Mouse (Mus musculus): ENCODE measurements at regions not wholly inside any gene's neighbourhood (a gene's known extent, or its start where the extent isn't known, plus 50 kb on each side); places are given as distances from the start of the nearest gene placed in this dataset.
"Not testable (repeated sequence)": the region's sequence is repeated elsewhere in the genome, so short reads cannot be mapped to it uniquely, and the experiment has no call there.

- TF ChIP-seq CTCF (IDR thresholded peaks at IDR 0.05; ENCODE audit: low read depth): no peak
- H3K4me3 ChIP-seq (ENCODE audit: low read depth, low read length): no peak overlapping the region
- H3K9ac ChIP-seq: no peak overlapping the region
- no peaks in the 10 kb centered on the region for H3K27me3 ChIP-seq (ENCODE audit: insufficient read depth, low read length)
- H3K4me1 ChIP-seq (ENCODE audit: insufficient read depth): no peaks in the 10 kb centered on the region
- DNase-seq (no peak), ATAC-seq (no peak)
- H3K4me2 ChIP-seq (ENCODE audit: low read depth): no peak overlapping the region
- H3K9me3 ChIP-seq (ENCODE audit: low read length): no peaks in the 10 kb centered on the region
- no peaks in the 10 kb centered on the region for H3K36me3 ChIP-seq (ENCODE audit: insufficient read depth)
- H3K27ac ChIP-seq (ENCODE audit: low read depth, low read length): no peak overlapping the region
- WGBS: 61% methylated on average over 4 of the region's 4 CpGs
These were observed 137.1 kb upstream of the Trpc7 start for GRCm38 (mm10) chr13:57032871-57033270.

- WGBS: 55% methylated on average over 11 of the region's 11 CpGs
- peak; percentile 25; the same call in 1 of the 2 replicates for ATAC-seq
- no peaks in the 10 kb centered on the region for H3K36me3 ChIP-seq (ENCODE audit: insufficient read depth)
- H3K27me3 ChIP-seq (ENCODE audit: insufficient read depth, low read length): no peaks in the 10 kb centered on the region
- H3K4me3 ChIP-seq (ENCODE audit: low read depth, low read length): no peak overlapping the region
- no peaks in the 10 kb centered on the region for H3K9me3 ChIP-seq (ENCODE audit: low read length)
- H3K4me2 ChIP-seq (ENCODE audit: low read depth): no peak overlapping the region
- peak; percentile 45 for DNase-seq
- H3K4me1 ChIP-seq (ENCODE audit: insufficient read depth): peaks cover 6% of the 10 kb centered on the region; the same call in 1 of the 2 replicates
- TF ChIP-seq CTCF (IDR thresholded peaks at IDR 0.05; ENCODE audit: low read depth): no peak
- no peak overlapping the region for H3K27ac ChIP-seq (ENCODE audit: low read depth, low read length)
- no peak overlapping the region for H3K9ac ChIP-seq
These were observed 122.0 kb upstream of the Trpc7 start for GRCm38 (mm10) chr13:57017553-57018341.

- Histone ChIP-seq H3K9ac (no peak overlapping the region), H3K27me3 (ENCODE audit: insufficient read depth, low read length) (no peaks in the 10 kb centered on the region), H3K27ac (ENCODE audit: low read depth, low read length) (0 out of 2 replicates have a peak overlapping the region, but pooled peaks have one; percentile 21), H3K36me3 (ENCODE audit: insufficient read depth) (no peaks in the 10 kb centered on the region), H3K4me1 (ENCODE audit: insufficient read depth) (peaks cover 6% of the 10 kb centered on the region; the same call in 1 of the 2 replicates), H3K4me3 (ENCODE audit: low read depth, low read length) (no peak overlapping the region), H3K9me3 (ENCODE audit: low read length) (no peaks in the 10 kb centered on the region), H3K4me2 (ENCODE audit: low read depth) (no peak overlapping the region)
- DNase-seq: peak; percentile 52
- ATAC-seq: peak; percentile 42; the same call in 1 of the 2 replicates
- TF ChIP-seq CTCF (IDR thresholded peaks at IDR 0.05; ENCODE audit: low read depth): no peak
- WGBS: 47% methylated on average over 13 of the region's 13 CpGs
These were observed 120.9 kb upstream of the Trpc7 start for GRCm38 (mm10) chr13:57016465-57017272.

- not testable (repeated sequence) for H3K9ac ChIP-seq; H3K4me2 ChIP-seq (ENCODE audit: low read depth); H3K4me3 ChIP-seq (ENCODE audit: low read depth, low read length); DNase-seq; ATAC-seq; H3K9me3 ChIP-seq (ENCODE audit: low read length); H3K4me1 ChIP-seq (ENCODE audit: insufficient read depth); H3K36me3 ChIP-seq (ENCODE audit: insufficient read depth); H3K27ac ChIP-seq (ENCODE audit: low read depth, low read length); H3K27me3 ChIP-seq (ENCODE audit: insufficient read depth, low read length)
- 93% methylated on average over 8 of the region's 8 CpGs for WGBS
These were observed 111.4 kb upstream of the Trpc7 start for GRCm38 (mm10) chr13:57007236-57007635.

GRCm38 (mm10) chr13:57003565-57004132 lies 107.9 kb upstream of the Trpc7 start:
- peak; percentile 76 for ATAC-seq
- TF ChIP-seq CTCF (IDR thresholded peaks at IDR 0.05; ENCODE audit: low read depth): no peak
- Histone ChIP-seq H3K9ac (no peak overlapping the region), H3K27ac (ENCODE audit: low read depth, low read length) (0 out of 2 replicates have a peak overlapping the region, but pooled peaks have one; percentile 15), H3K4me3 (ENCODE audit: low read depth, low read length) (no peak overlapping the region), H3K4me1 (ENCODE audit: insufficient read depth) (no peaks in the 10 kb centered on the region), H3K27me3 (ENCODE audit: insufficient read depth, low read length) (no peaks in the 10 kb centered on the region), H3K9me3 (ENCODE audit: low read length) (no peaks in the 10 kb centered on the region), H3K4me2 (ENCODE audit: low read depth) (no peak overlapping the region), H3K36me3 (ENCODE audit: insufficient read depth) (no peaks in the 10 kb centered on the region)
- 7% methylated on average over 8 of the region's 8 CpGs for WGBS
- peak; percentile 49 for DNase-seq

- TF ChIP-seq CTCF (IDR thresholded peaks at IDR 0.05; ENCODE audit: low read depth): peak; percentile 65
These were observed 96.2 kb upstream of the Trpc7 start for GRCm38 (mm10) chr13:56992022-56992421.

More at GRCm38 (mm10) chr13:56992022-56992421, 96.2 kb upstream of the Trpc7 start:
- Histone ChIP-seq H3K4me3 (ENCODE audit: low read depth, low read length) (no peak overlapping the region), H3K4me2 (ENCODE audit: low read depth) (no peak overlapping the region), H3K36me3 (ENCODE audit: insufficient read depth) (no peaks in the 10 kb centered on the region), H3K4me1 (ENCODE audit: insufficient read depth) (no peaks in the 10 kb centered on the region), H3K27ac (ENCODE audit: low read depth, low read length) (no peak overlapping the region), H3K27me3 (ENCODE audit: insufficient read depth, low read length) (no peaks in the 10 kb centered on the region), H3K9me3 (ENCODE audit: low read length) (no peaks in the 10 kb centered on the region), H3K9ac (no peak overlapping the region)
- DNase-seq: peak; percentile 33
- ATAC-seq: no peak

Measured in forebrain, postnatal 0 days (tissue).